Mouse (Mus musculus): ENCODE measurements around the gene Spata2. TPM values are rescaled to one million over a fixed set of nuclear protein-coding genes. Genes with fewer than 3 reads are reported as not detected.
A peak's percentile ranks its signal among the peaks of the same experiment; 100 is the strongest.

Spata2 gene
- polyA plus RNA-seq, 1 experiment: 14.7 TPM

DNA sequence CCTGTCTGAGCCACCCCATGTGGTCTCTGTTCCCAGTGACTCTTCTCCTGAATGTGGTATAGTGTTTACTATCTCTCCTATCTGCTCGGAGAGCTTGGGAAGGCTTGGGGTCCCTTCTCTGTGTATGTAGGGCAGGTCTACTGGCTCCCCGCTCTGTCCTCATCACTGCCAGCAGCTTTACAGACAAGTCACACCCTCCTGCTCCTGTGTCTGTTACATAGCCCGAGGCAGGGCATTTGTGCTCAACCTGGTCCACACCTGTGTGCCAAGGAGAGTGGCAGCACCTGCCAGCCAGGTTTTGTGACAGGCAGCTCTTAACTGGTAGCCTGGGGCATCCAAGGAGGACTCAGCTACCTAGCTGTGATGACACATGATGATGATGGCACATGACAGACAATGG, 22.1 kb downstream of the Spata2 start:
- H3K4me1 ChIP-seq (ENCODE audit: control insufficient read depth, insufficient read depth, low read length): no peaks in the 10 kb centered on the region; the same call in 1 of the 2 replicates
- H3K27ac ChIP-seq (ENCODE audit: insufficient read depth, low read length): no peak overlapping the region
- TF ChIP-seq CTCF (IDR thresholded peaks at IDR 0.05; ENCODE audit: borderline replicate concordance, insufficient read depth, low read length) (no peak), POLR2A (IDR thresholded peaks at IDR 0.05; ENCODE audit: low read depth, low read length) (no peak)
- no peak overlapping the region for H3K4me3 ChIP-seq (ENCODE audit: insufficient read depth, low read length)

DNA sequence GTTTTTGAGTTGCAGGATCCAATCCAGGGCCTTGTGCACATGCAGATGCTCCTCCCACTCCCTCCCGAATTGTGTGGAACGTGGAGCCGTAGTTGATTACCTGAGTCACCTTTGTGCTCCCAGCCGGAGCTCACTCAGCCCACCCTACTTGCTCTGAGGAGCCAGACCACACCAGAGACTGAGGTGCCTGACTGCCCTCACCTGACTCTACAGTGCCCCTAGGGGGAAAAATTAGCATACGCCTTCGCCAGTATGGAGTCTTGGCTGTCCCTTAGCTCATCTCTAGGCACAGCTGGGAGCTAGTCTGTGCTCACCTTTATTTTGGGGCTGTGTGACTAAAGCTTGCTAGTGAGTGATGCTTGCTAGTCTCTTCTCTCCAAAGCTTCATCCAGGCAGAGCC, 24.2 kb downstream of the Spata2 start:
- Histone ChIP-seq H3K4me1 (ENCODE audit: control insufficient read depth, insufficient read depth, low read length) (peaks cover 5% of the 10 kb centered on the region; the same call in 1 of the 2 replicates), H3K4me3 (ENCODE audit: insufficient read depth, low read length) (no peak overlapping the region), H3K27ac (ENCODE audit: insufficient read depth, low read length) (no peak overlapping the region)
- no peak for TF ChIP-seq CTCF (IDR thresholded peaks at IDR 0.05; ENCODE audit: borderline replicate concordance, insufficient read depth, low read length)
- no peak for TF ChIP-seq POLR2A (IDR thresholded peaks at IDR 0.05; ENCODE audit: low read depth, low read length)

DNA sequence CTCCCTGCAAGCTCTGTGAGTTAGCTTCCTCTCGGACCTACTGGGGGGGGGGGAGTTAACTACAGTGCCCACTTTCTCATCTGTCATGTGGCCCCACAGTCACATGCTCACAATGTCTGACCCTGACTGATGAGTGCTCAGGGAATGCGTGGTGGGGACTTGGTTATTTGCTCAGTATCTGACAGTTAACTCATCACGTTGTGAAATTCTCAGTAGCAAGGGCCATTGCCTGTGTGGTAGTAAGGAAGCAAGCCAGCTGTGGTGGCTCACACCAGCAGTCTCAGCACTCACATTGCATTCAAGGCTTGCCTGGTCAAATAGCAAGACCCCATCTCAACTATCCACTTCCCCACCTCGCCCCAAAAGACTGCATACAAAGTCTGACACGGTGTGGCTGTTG, 25.5 kb downstream of the Spata2 start:
- TF ChIP-seq CTCF (IDR thresholded peaks at IDR 0.05; ENCODE audit: borderline replicate concordance, insufficient read depth, low read length) (no peak), POLR2A (IDR thresholded peaks at IDR 0.05; ENCODE audit: low read depth, low read length) (no peak)
- H3K4me1 ChIP-seq (ENCODE audit: control insufficient read depth, insufficient read depth, low read length): peaks cover 5% of the 10 kb centered on the region; the same call in 1 of the 2 replicates
- H3K27ac ChIP-seq (ENCODE audit: insufficient read depth, low read length): no peak overlapping the region
- no peak overlapping the region for H3K4me3 ChIP-seq (ENCODE audit: insufficient read depth, low read length)

DNA sequence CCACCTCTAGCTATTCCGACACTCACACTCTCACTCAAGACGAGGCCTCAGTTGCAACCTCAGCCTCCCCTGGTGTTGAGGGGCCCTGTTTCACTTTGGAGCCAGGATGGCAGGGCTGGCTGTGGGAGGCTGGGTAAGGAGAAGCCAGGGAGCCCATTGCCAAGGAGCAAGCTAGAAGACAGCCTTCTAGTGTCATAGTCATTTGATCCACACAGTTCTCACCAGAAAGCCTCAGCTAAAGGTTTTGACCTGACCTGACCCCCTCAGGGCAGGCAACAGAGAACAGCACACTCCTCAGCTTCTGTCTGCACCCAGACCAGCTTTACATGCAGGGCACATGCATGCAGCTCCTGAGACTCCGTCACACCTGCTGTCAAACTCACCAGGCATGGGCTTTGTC, 26.7 kb downstream of the Spata2 start:
- TF ChIP-seq POLR2A (IDR thresholded peaks at IDR 0.05; ENCODE audit: low read depth, low read length) (no peak), CTCF (IDR thresholded peaks at IDR 0.05; ENCODE audit: borderline replicate concordance, insufficient read depth, low read length) (no peak)
- Histone ChIP-seq H3K27ac (ENCODE audit: insufficient read depth, low read length) (no peak overlapping the region), H3K4me1 (ENCODE audit: control insufficient read depth, insufficient read depth, low read length) (peaks cover 5% of the 10 kb centered on the region; the same call in 1 of the 2 replicates), H3K4me3 (ENCODE audit: insufficient read depth, low read length) (no peak overlapping the region)

DNA sequence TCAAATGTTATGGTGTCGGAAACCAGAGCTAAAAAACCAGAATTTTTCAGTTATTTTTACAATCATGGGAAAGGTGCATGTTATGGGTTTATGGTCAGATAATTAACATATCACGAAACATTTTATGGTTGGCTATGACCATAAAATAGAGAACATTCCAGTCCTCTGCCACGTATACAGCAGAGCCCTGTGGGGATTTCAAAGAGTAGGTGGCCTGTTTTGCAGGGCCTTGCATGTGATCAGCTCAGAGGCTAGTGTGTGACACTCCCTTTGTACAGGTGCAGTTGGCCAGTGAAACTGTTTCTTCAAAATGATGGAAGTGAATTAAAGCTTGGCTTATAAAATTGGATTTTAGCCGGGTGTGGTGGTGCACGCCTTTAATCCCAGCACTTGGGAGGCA, 28.9 kb downstream of the Spata2 start:
- Histone ChIP-seq H3K4me1 (ENCODE audit: control insufficient read depth, insufficient read depth, low read length) (peaks cover 5% of the 10 kb centered on the region; the same call in 1 of the 2 replicates), H3K27ac (ENCODE audit: insufficient read depth, low read length) (no peak overlapping the region), H3K4me3 (ENCODE audit: insufficient read depth, low read length) (no peak overlapping the region)
- TF ChIP-seq CTCF (IDR thresholded peaks at IDR 0.05; ENCODE audit: borderline replicate concordance, insufficient read depth, low read length) (no peak), POLR2A (IDR thresholded peaks at IDR 0.05; ENCODE audit: low read depth, low read length) (no peak)

DNA sequence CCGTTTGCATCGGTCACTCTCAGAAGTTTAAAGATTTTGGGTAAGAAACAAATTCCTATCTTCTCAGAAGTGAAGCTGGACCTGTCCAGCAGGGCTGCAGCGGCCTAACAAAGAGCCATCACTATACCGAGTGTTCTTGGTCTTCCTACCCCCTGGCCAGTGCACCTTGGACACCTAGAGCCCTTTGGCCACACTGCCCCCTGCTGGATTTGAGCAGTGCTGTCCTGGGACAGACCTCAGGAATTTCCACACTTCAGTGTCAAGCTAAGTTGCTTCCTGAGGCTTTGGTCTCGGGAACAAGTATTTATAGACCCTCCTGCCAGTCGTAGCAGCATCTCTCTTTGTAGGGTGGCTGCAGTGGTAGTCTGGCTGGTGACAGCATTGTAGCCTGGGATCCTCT, 29.7 kb downstream of the Spata2 start:
- no peak overlapping the region for H3K27ac ChIP-seq (ENCODE audit: insufficient read depth, low read length)
- peaks cover 5% of the 10 kb centered on the region; the same call in 1 of the 2 replicates for H3K4me1 ChIP-seq (ENCODE audit: control insufficient read depth, insufficient read depth, low read length)
- no peak overlapping the region for H3K4me3 ChIP-seq (ENCODE audit: insufficient read depth, low read length)
- TF ChIP-seq POLR2A (IDR thresholded peaks at IDR 0.05; ENCODE audit: low read depth, low read length) (no peak), CTCF (IDR thresholded peaks at IDR 0.05; ENCODE audit: borderline replicate concordance, insufficient read depth, low read length) (peak; percentile 86)

DNA sequence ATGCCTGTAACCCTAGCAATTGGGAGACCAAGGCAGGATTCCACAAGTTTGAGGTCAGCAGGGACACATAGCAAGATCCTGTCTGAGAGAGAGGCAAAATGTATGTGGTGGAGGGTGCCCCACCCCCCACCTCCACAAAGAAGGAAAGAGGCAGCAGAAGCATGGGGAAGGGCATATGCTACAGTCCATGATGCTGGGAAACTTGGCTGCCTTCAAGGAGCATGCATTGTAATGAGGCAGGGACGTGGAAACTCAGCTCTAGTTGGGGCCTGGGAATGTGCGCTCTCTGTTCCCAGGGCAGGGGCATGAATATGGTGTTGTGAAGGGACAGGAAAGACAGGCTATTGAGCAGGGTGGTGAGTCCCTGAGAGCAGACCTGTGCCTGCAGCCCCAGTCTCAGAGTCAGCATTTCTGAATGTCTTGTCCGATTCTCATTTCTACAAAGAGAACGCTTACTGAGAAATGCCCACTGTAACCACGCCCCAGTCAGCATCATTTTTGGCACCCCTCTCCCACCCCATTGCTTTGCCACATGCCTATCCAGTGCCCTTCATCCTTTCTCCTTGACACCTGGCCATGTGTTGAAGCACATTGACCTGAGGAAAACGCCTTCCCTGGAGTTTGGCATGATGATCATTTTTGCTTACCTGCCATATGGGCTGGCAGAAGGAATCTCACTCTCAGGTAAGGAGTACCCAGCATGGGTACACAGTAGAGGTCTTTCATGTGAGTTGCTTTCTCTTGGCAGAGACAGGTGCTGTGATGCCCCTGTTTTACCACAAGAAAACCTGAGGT, 33.4 kb downstream of the Spata2 start:
- Histone ChIP-seq H3K4me3 (ENCODE audit: insufficient read depth, low read length) (no peak overlapping the region), H3K27ac (ENCODE audit: insufficient read depth, low read length) (no peak overlapping the region), H3K4me1 (ENCODE audit: control insufficient read depth, insufficient read depth, low read length) (no peaks in the 10 kb centered on the region)
- TF ChIP-seq CTCF (IDR thresholded peaks at IDR 0.05; ENCODE audit: borderline replicate concordance, insufficient read depth, low read length) (no peak), POLR2A (IDR thresholded peaks at IDR 0.05; ENCODE audit: low read depth, low read length) (no peak)

DNA sequence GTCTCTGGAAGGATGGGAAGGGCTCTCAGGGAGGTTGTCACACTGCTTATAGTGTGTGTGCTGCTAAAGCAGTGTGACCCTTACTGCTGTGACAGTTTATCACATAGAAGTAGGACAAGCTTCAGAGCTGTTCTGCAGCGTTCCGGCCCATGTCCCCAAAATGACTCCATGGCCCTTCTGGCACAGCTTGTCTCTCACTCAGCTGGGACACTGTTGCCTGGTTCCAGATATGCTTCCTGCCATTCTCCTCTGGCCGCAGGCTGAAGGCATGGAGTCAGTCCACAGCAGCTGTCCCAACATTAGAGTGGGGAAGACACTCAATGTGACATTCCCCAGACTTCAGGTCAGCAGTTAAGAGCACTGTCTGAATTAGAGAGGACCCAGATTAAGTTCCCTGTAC, 34.1 kb downstream of the Spata2 start:
- TF ChIP-seq CTCF (IDR thresholded peaks at IDR 0.05; ENCODE audit: borderline replicate concordance, insufficient read depth, low read length): no peak
- no peak for TF ChIP-seq POLR2A (IDR thresholded peaks at IDR 0.05; ENCODE audit: low read depth, low read length)
- Histone ChIP-seq H3K27ac (ENCODE audit: insufficient read depth, low read length) (no peak overlapping the region), H3K4me3 (ENCODE audit: insufficient read depth, low read length) (no peak overlapping the region), H3K4me1 (ENCODE audit: control insufficient read depth, insufficient read depth, low read length) (no peaks in the 10 kb centered on the region)

DNA sequence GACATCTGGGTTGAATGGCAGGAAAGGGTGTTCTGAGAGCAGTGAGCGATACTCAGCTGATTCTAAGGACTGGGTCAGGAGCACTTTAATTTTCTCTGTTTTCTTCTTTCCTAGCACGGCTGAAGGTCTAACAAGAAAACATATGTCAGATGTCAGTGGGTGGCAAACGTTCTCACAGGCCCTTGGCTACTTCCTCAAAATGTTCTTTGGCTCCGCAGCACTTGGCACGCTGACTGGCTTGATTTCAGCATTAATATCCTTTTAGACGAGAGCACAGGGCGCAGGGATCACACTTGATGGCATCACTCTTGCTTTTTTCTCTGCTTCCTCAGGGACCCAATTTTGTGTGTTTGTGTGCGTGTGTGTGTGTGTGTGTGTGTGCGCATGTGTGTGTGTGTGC, 35.5 kb downstream of the Spata2 start:
- H3K4me3 ChIP-seq (ENCODE audit: insufficient read depth, low read length): no peak overlapping the region
- TF ChIP-seq CTCF (IDR thresholded peaks at IDR 0.05; ENCODE audit: borderline replicate concordance, insufficient read depth, low read length) (no peak), POLR2A (IDR thresholded peaks at IDR 0.05; ENCODE audit: low read depth, low read length) (no peak)
- H3K27ac ChIP-seq (ENCODE audit: insufficient read depth, low read length): no peak overlapping the region
- no peaks in the 10 kb centered on the region for H3K4me1 ChIP-seq (ENCODE audit: control insufficient read depth, insufficient read depth, low read length)

DNA sequence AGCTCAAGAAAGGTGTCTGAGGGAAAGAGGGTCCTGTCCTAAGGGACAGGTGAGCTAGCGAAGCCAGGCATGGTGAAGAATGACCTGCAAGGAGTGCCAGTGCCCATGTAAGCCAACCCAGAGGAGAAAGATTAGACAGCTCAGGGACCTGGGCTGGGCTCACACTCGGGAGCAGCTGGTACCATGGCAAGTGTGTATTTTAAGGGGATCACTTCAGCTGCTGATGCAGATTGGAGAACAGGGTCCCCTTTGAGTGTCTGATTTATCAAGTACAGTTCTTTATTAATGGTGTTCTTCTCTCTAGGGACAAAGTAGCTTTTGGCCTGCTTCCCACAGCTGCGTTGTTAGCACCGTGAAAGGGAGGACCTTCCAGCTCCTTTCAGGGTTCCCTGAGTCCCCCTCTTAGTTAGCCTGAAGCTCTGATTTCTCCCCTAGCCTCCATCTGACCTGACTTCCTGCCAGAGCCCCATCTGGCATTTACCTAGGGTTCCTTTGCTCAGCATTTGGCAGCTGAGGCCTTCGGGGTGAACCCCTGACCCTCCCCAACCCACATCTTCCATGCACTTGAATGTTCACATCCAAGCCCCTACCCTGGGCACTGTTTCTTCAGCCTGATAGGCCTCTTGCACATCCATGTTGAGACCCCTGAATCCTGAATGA, 36.2 kb downstream of the Spata2 start:
- no peak overlapping the region for H3K4me3 ChIP-seq (ENCODE audit: insufficient read depth, low read length)
- no peak overlapping the region for H3K27ac ChIP-seq (ENCODE audit: insufficient read depth, low read length)
- H3K4me1 ChIP-seq (ENCODE audit: control insufficient read depth, insufficient read depth, low read length): no peaks in the 10 kb centered on the region
- TF ChIP-seq POLR2A (IDR thresholded peaks at IDR 0.05; ENCODE audit: low read depth, low read length): no peak
- no peak for TF ChIP-seq CTCF (IDR thresholded peaks at IDR 0.05; ENCODE audit: borderline replicate concordance, insufficient read depth, low read length)
